Mouse (Mus musculus) left cerebral cortex, adult 6 months (tissue): ENCODE data around the gene Nphs1. TPM values are rescaled to one million over a fixed set of nuclear protein-coding genes. Genes with fewer than 3 reads are reported as not detected.

Source experiments
- long read RNA-seq, 2 experiments: library from polyadenylated mRNA; unstranded; transcript quantifications; one replicate each; pipeline ENCODE4 v2.0.0; 2019 to 2020
- polyA plus RNA-seq: library from polyadenylated mRNA; unstranded; fragments of <200 nt; fragmentation: Nextera tagmentation; gene quantifications from 2 replicates; pipeline ENCODE4 v1.2.3, GENCODE M21; 2021

The Nphs1 gene
- 0.39 and 0.83 TPM in 2 replicates for polyA plus RNA-seq
- long read RNA-seq, experiment 1, partial matches to known transcripts, result 1 of 3 reads
- long read RNA-seq, experiment 1, other reads (novel, unspliced or antisense), result 2 of 3 reads
- long read RNA-seq, experiment 2, partial matches to known transcripts, result 0 of 1 reads
- long read RNA-seq, experiment 2, other reads (novel, unspliced or antisense), result 1 of 1 reads

GRCm38 (mm10) chr7:30457629-30458330, at the start of gene Nphs1, which contains the start of gene Kirrel2:
Nphs1 (plus strand) TSS chr7:30458315.
Kirrel2 (minus strand) TSS chr7:30457690.

GRCm38 (mm10) chr7:30413596-30413995, 44.5 kb upstream of the Nphs1 start, which contains the start of gene Tyrobp:
Tyrobp (plus strand) TSS chr7:30413760.

GRCm38 (mm10) chr7:30419561-30420499, 38.3 kb upstream of the Nphs1 start, which contains the start of gene Hcst:
Hcst (minus strand) TSS chr7:30419854.

GRCm38 (mm10) chr7:30421175-30421889, 36.8 kb upstream of the Nphs1 start, which contains the start of gene Nfkbid:
Nfkbid (plus strand) TSS chr7:30421732.

GRCm38 (mm10) chr7:30444971-30445751, 13.0 kb upstream of the Nphs1 start, which contains the start of gene Aplp1:
Aplp1 (minus strand) TSS chr7:30445535.

GRCm38 (mm10) chr7:30493401-30493931, 35.4 kb downstream of the Nphs1 start, which contains the start of gene Prodh2:
Prodh2 (plus strand) TSS chr7:30493622.

GRCm38 (mm10) chr7:30534633-30535577, 76.8 kb downstream of the Nphs1 start, which contains the start of gene Arhgap33:
Arhgap33 (minus strand) TSS chr7:30535060.

Other genes with a start within 250 kb of the Nphs1 start
- 137 and 163 TPM in 2 replicates for gene Polr2i, start 226.4 kb upstream of the Nphs1 start, polyA plus RNA-seq
- 249 and 338 TPM in 2 replicates for gene Tbcb, start 226.0 kb upstream of the Nphs1 start, polyA plus RNA-seq
- gene Ovol3, start 222.6 kb upstream of the Nphs1 start, polyA plus RNA-seq, result not detected in 2 replicates
- gene Thap8, start 178.2 kb upstream of the Nphs1 start, polyA plus RNA-seq, result 0.15 and 0.24 TPM in 2 replicates
- 0.26 and 0.46 TPM in 2 replicates for gene Wdr62, start 177.9 kb upstream of the Nphs1 start, polyA plus RNA-seq
- 112 and 324 TPM in 2 replicates for gene Clip3, start 166.6 kb upstream of the Nphs1 start, polyA plus RNA-seq
- gene Alkbh6, start 149.6 kb upstream of the Nphs1 start, polyA plus RNA-seq, result 144 and 154 TPM in 2 replicates
- 0.79 and 1.5 TPM in 2 replicates for gene Syne4, start 143.5 kb upstream of the Nphs1 start, polyA plus RNA-seq
- gene E130208F15Rik, start 136.6 kb upstream of the Nphs1 start, polyA plus RNA-seq, result 4.9 TPM in 1 of 2 replicates, not detected in the other
- 22.9 and 31.6 TPM in 2 replicates for gene Sdhaf1, start 134.4 kb upstream of the Nphs1 start, polyA plus RNA-seq
- gene Lrfn3, start 95.5 kb upstream of the Nphs1 start, polyA plus RNA-seq, result 4.3 and 5.7 TPM in 2 replicates
- gene Tyrobp, start 44.6 kb upstream of the Nphs1 start, polyA plus RNA-seq, result 109 and 120 TPM in 2 replicates
- gene Hcst, start 38.5 kb upstream of the Nphs1 start, polyA plus RNA-seq, result 3.4 TPM in 2 replicates
- gene Nfkbid, start 36.6 kb upstream of the Nphs1 start, polyA plus RNA-seq, result 0.63 and 0.77 TPM in 2 replicates
- 261 and 1,018 TPM in 2 replicates for gene Aplp1, start 12.8 kb upstream of the Nphs1 start, polyA plus RNA-seq
- 2.8 and 3.5 TPM in 2 replicates for gene Kirrel2, start 625 bp upstream of the Nphs1 start, polyA plus RNA-seq
- gene Prodh2, start 35.3 kb downstream of the Nphs1 start, polyA plus RNA-seq, result not detected in 2 replicates
- 42.0 and 69.4 TPM in 2 replicates for gene Arhgap33, start 76.7 kb downstream of the Nphs1 start, polyA plus RNA-seq
- 4.9 and 7.6 TPM in 2 replicates for gene Hspb6, start 93.9 kb downstream of the Nphs1 start, polyA plus RNA-seq
- 0.69 and 2.1 TPM in 2 replicates for gene Proser3, start 94.0 kb downstream of the Nphs1 start, polyA plus RNA-seq
- gene Lin37, start 101.5 kb downstream of the Nphs1 start, polyA plus RNA-seq, result 54.8 and 66.6 TPM in 2 replicates
- gene U2af1l4, start 105.0 kb downstream of the Nphs1 start, polyA plus RNA-seq, result 108 and 133 TPM in 2 replicates
- 0.67 and 0.75 TPM in 2 replicates for gene Gm49396, start 105.0 kb downstream of the Nphs1 start, polyA plus RNA-seq
- gene Psenen, start 105.3 kb downstream of the Nphs1 start, polyA plus RNA-seq, result 187 and 210 TPM in 2 replicates
- gene Igflr1, start 107.1 kb downstream of the Nphs1 start, polyA plus RNA-seq, result 0.55 and 1.2 TPM in 2 replicates
- 2.0 and 3.6 TPM in 2 replicates for gene Kmt2b, start 130.4 kb downstream of the Nphs1 start, polyA plus RNA-seq
- gene Zbtb32, start 140.6 kb downstream of the Nphs1 start, polyA plus RNA-seq, result 0.36 TPM in 1 of 2 replicates, not detected in the other
- 0.13 and 0.23 TPM in 2 replicates for gene Upk1a, start 154.5 kb downstream of the Nphs1 start, polyA plus RNA-seq
- 2,467 and 2,532 TPM in 2 replicates for gene Cox6b1, start 167.8 kb downstream of the Nphs1 start, polyA plus RNA-seq
- gene Etv2, start 177.5 kb downstream of the Nphs1 start, polyA plus RNA-seq, result not detected in 2 replicates
- 112 and 122 TPM in 2 replicates for gene Rbm42, start 192.0 kb downstream of the Nphs1 start, polyA plus RNA-seq
- 3.6 and 4.0 TPM in 2 replicates for gene Haus5, start 206.7 kb downstream of the Nphs1 start, polyA plus RNA-seq
- gene Pmis2, start 213.3 kb downstream of the Nphs1 start, polyA plus RNA-seq, result not detected in 2 replicates
- gene 2200002J24Rik, start 240.6 kb downstream of the Nphs1 start, polyA plus RNA-seq, result not detected in 2 replicates